Comparison of ENCODE assay signal across 8 mouse cellular contexts in genomic region chr2:156780752-156781151, GRCm38 (mm10). TPM values are rescaled to one million over a fixed set of nuclear protein-coding genes. Genes with fewer than 3 reads are reported as not detected.
DNase-seq lines count a peak whose midpoint lies in the region; ATAC-seq lines count a peak whose summit lies in the region.

No protein-coding gene starts in this region.

- ATAC-seq in neural tube, embryonic 11.5 days (ENCODE audit: insufficient read depth, low FRiP score, low TSS enrichment) = no peak
- ATAC-seq in limb, embryonic 12.5 days (ENCODE audit: insufficient number of reproducible peaks, insufficient read depth, low FRiP score, low TSS enrichment, low read depth) = 0 out of 2 replicates have a peak, but pooled peaks have one; percentile 28

- 12% methylated on average over 17 of the region's 17 CpGs for WGBS in neural tube, embryonic 11.5 days
- 17% methylated on average over 17 of the region's 17 CpGs for WGBS in limb, embryonic 12.5 days

- H3K27me3 ChIP-seq in neural tube, embryonic 11.5 days (ENCODE audit: control insufficient read depth, insufficient read depth, low read length) = no peaks in the 10 kb centered on the region; the same call in 1 of the 2 replicates
- H3K27me3 ChIP-seq in limb, embryonic 12.5 days = peaks cover 8% of the 10 kb centered on the region; the same call in 1 of the 2 replicates

- no peaks in the 10 kb centered on the region for H3K9me3 ChIP-seq in neural tube, embryonic 11.5 days (ENCODE audit: control insufficient read depth, low read length)
- no peaks in the 10 kb centered on the region for H3K9me3 ChIP-seq in limb, embryonic 12.5 days

- DNase-seq in heart, adult 11 months = peak; percentile 85
- no peak for DNase-seq in heart, adult 8-10 months (ENCODE audit: low spot score)
- DNase-seq in neural tube, embryonic 11.5 days (ENCODE audit: low spot score) = peak; percentile 48
- DNase-seq in neural tube, embryonic 10.5 days (ENCODE audit: extremely low spot score, low spot score) = no peak
- DNase-seq in cerebellum, adult 18-20 months = no peak
- DNase-seq in cerebellum, adult 9-10 months = no peak
- no peak for DNase-seq in ovary, postnatal 10 days (ENCODE audit: low spot score)

- H3K4me2 ChIP-seq in neural tube, embryonic 11.5 days (ENCODE audit: low read depth) = no peak overlapping the region
- peak overlapping the region; percentile 27; the same call in 1 of the 2 replicates for H3K4me2 ChIP-seq in limb, embryonic 12.5 days

- H3K4me3 ChIP-seq in neural tube, embryonic 11.5 days (ENCODE audit: low read depth, low read length) = no peak overlapping the region
- no peak overlapping the region for H3K4me3 ChIP-seq in limb, embryonic 12.5 days (replicated peaks)

- peaks cover 4% of the 10 kb centered on the region; the same call in 1 of the 2 replicates for H3K4me1 ChIP-seq in neural tube, embryonic 11.5 days (ENCODE audit: control insufficient read depth, insufficient read depth, low read length)
- peaks cover 17% of the 10 kb centered on the region for H3K4me1 ChIP-seq in limb, embryonic 12.5 days (replicated peaks)

- H3K27ac ChIP-seq in neural tube, embryonic 11.5 days (ENCODE audit: low read depth, low read length) = no peak overlapping the region
- H3K27ac ChIP-seq in limb, embryonic 12.5 days = no peak overlapping the region

- no peaks in the 10 kb centered on the region for H3K36me3 ChIP-seq in neural tube, embryonic 11.5 days (ENCODE audit: control insufficient read depth, insufficient read depth, low read length)
- no peaks in the 10 kb centered on the region for H3K36me3 ChIP-seq in limb, embryonic 12.5 days

- H3K9ac ChIP-seq in neural tube, embryonic 11.5 days (ENCODE audit: low read length) = no peak overlapping the region
- no peak overlapping the region for H3K9ac ChIP-seq in limb, embryonic 12.5 days (replicated peaks)

RNA-seq across cellular contexts. Expression of gene Myl9, which starts 5.5 kb away (rescaled TPM):
- total RNA-seq in heart, adult 8-10 months (2022) = 10 to 100 TPM; 40.0 to 70.3 (median 65.6) TPM
- 96.2 and 98.7 TPM in 2 replicates for polyA plus RNA-seq in neural tube, embryonic 11.5 days (2014; fragmentation: Nextera tagmentation; extraction: Ambion mirVana)
- polyA plus RNA-seq in limb, embryonic 12.5 days (2016; fragmentation: Nextera tagmentation; extraction: Ambion mirVana) = 103 and 121 TPM in 2 replicates

RNA-seq across cellular contexts. Expression of gene Tgif2, which starts 59.1 kb away (rescaled TPM):
- under 1 TPM; 0.47 to 0.55 (median 0.51) TPM for total RNA-seq in heart, adult 8-10 months (2022)
- 85.1 and 92.7 TPM in 2 replicates for polyA plus RNA-seq in neural tube, embryonic 11.5 days (2014; fragmentation: Nextera tagmentation; extraction: Ambion mirVana)
- polyA plus RNA-seq in limb, embryonic 12.5 days (2016; fragmentation: Nextera tagmentation; extraction: Ambion mirVana) = 83.6 and 89.8 TPM in 2 replicates

Comparison
In these comparisons a context has a peak if more than half of its experiments do, and no peak if none do; other contexts are left out.
1. DNase-seq: peak in heart, adult 11 months (single experiment) and neural tube, embryonic 11.5 days (single experiment); none in heart, adult 8-10 months (single experiment), neural tube, embryonic 10.5 days (single experiment), cerebellum, adult 18-20 months (0 of 2), cerebellum, adult 9-10 months (single experiment) and ovary, postnatal 10 days (single experiment).